Mouse (Mus musculus): ENCODE data around the gene Setd4. TPM values are rescaled to one million over a fixed set of nuclear protein-coding genes. Genes with fewer than 3 reads are reported as not detected.

Gene Setd4
- polyA plus RNA-seq, 1 experiment from 2014 or later: 6.3 TPM

DNA sequence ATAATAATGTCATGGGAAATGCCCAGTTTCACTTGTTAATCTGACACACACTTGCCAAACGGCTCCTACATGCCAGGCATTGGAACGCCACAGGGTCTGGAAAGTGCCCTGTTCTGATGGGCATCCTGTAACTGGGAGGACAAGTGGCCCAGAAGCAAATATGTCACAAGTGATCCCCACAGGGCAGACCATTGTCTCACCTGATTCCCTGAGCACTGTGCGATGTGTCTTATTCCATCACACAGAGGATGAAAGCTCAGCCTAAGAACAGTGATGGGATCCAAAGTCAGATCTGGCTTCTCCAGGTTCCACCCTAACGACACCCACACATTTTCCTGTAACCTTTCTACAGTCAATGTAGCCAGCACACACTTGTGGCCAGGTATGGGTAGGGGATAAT, 58.9 kb downstream of the Setd4 start:
- 78% methylated on average over 4 of the region's 4 CpGs for WGBS (ENCODE audit: insufficient replicate concordance)
- no peak for DNase-seq
- no peaks in the 10 kb centered on the region for H3K9me3 ChIP-seq (ENCODE audit: low read length)
- no peaks in the 10 kb centered on the region for H3K4me1 ChIP-seq (ENCODE audit: insufficient read depth)
- no peak overlapping the region for H3K4me2 ChIP-seq (ENCODE audit: low read depth, low read length)
- TF ChIP-seq EP300 (IDR thresholded peaks at IDR 0.05; ENCODE audit: low read depth): no peak
- TF ChIP-seq CTCF (IDR thresholded peaks at IDR 0.05; ENCODE audit: low read depth): no peak
- H3K4me3 ChIP-seq (ENCODE audit: low read depth, low read length): no peak overlapping the region
- ATAC-seq: no peak
- peaks cover 4% of the 10 kb centered on the region; the same call in 1 of the 2 replicates for H3K27me3 ChIP-seq (ENCODE audit: insufficient read depth, low read length)
- H3K36me3 ChIP-seq (replicated peaks; ENCODE audit: insufficient read depth, low read length): no peaks in the 10 kb centered on the region
- no peak overlapping the region for H3K9ac ChIP-seq (replicated peaks)
- H3K27ac ChIP-seq (ENCODE audit: low read depth): no peak overlapping the region

DNA sequence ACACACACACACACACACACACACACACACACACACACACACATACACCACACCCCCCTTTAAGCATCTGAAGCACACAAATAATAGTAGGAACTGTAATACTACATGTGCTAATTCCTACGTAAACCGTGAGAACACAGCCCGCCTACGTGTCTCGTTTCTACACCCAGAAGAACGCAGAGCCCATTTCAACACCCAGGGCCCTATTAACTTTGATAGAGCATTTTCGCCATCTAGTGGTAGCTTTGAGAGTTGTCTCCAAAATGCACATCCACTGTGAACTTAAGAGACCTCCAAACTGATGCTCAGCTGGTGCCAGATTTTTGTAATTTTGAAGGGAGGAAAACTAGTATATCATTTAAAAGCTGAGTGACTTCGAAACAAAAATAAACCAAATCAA, 60.2 kb downstream of the Setd4 start:
- H3K27ac ChIP-seq (ENCODE audit: low read depth): no peak overlapping the region
- no peak for ATAC-seq
- H3K36me3 ChIP-seq (replicated peaks; ENCODE audit: insufficient read depth, low read length): no peaks in the 10 kb centered on the region
- H3K4me1 ChIP-seq (ENCODE audit: insufficient read depth): no peaks in the 10 kb centered on the region
- peaks cover 4% of the 10 kb centered on the region; the same call in 1 of the 2 replicates for H3K27me3 ChIP-seq (ENCODE audit: insufficient read depth, low read length)
- H3K9me3 ChIP-seq (ENCODE audit: low read length): no peaks in the 10 kb centered on the region
- H3K9ac ChIP-seq (replicated peaks): no peak overlapping the region
- 2% methylated on average over 8 of the region's 8 CpGs for WGBS (ENCODE audit: insufficient replicate concordance)
- no peak overlapping the region for H3K4me3 ChIP-seq (ENCODE audit: low read depth, low read length)
- H3K4me2 ChIP-seq (ENCODE audit: low read depth, low read length): no peak overlapping the region
- DNase-seq: peak; percentile 49
- peak; percentile 75 for TF ChIP-seq CTCF (IDR thresholded peaks at IDR 0.05; ENCODE audit: low read depth)
- TF ChIP-seq EP300 (IDR thresholded peaks at IDR 0.05; ENCODE audit: low read depth): no peak

- WGBS (ENCODE audit: insufficient replicate concordance): 30% methylated on average over 3 of the region's 3 CpGs
- ATAC-seq (no peak), DNase-seq (no peak)
- Histone ChIP-seq H3K27me3 (ENCODE audit: insufficient read depth, low read length) (peaks cover 4% of the 10 kb centered on the region; the same call in 1 of the 2 replicates), H3K4me1 (ENCODE audit: insufficient read depth) (no peaks in the 10 kb centered on the region), H3K9ac (replicated peaks) (no peak overlapping the region), H3K36me3 (replicated peaks; ENCODE audit: insufficient read depth, low read length) (no peaks in the 10 kb centered on the region), H3K4me3 (ENCODE audit: low read depth, low read length) (no peak overlapping the region), H3K27ac (ENCODE audit: low read depth) (no peak overlapping the region), H3K9me3 (ENCODE audit: low read length) (no peaks in the 10 kb centered on the region), H3K4me2 (ENCODE audit: low read depth, low read length) (no peak overlapping the region)
- TF ChIP-seq CTCF (IDR thresholded peaks at IDR 0.05; ENCODE audit: low read depth): no peak
- no peak for TF ChIP-seq EP300 (IDR thresholded peaks at IDR 0.05; ENCODE audit: low read depth)
Measured at GRCm38 (mm10) chr16:93539891-93540290, 64.0 kb downstream of the Setd4 start.

DNA sequence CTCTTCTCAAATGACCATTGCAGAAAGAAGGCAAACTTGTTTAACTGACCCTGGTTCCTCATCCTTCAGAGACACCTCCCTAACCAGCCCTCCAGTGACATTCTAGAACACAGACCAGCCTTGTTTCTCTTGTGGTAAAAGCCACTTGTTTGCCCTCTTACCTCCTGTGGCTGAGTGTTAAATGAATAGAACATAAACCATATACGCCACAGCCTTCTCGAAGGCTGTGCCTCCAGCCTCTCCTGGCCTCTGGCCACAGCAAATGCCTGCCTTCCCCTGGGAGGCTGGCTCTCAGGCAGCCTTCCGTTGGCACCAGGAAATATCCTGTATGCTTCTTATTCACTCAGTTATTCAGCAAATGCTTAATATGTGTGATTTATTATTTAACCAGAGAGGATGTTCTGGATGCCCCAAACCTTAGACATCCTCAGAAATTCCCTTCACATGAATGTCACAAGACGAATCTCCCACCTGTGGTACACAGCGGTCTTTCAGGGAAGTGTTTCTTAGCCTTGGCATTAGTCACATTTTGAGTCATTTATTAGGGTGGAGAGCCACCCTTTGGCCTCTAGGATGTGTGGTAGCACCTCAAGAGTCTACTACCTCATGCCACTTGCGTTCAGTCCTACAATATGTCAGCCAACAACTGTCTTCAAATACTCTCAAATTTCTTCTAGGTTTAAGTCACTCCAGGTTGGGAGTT, 68.6 kb downstream of the Setd4 start:
- ATAC-seq (no peak), DNase-seq (no peak)
- 67% methylated on average over 6 of the region's 6 CpGs for WGBS (ENCODE audit: insufficient replicate concordance)

More for the DNA sequence above, 68.6 kb downstream of the Setd4 start:
- Histone ChIP-seq H3K9ac (replicated peaks) (no peak overlapping the region), H3K4me2 (ENCODE audit: low read depth, low read length) (no peak overlapping the region), H3K4me1 (ENCODE audit: insufficient read depth) (no peaks in the 10 kb centered on the region), H3K36me3 (replicated peaks; ENCODE audit: insufficient read depth, low read length) (no peaks in the 10 kb centered on the region), H3K9me3 (ENCODE audit: low read length) (no peaks in the 10 kb centered on the region), H3K4me3 (ENCODE audit: low read depth, low read length) (no peak overlapping the region), H3K27me3 (ENCODE audit: insufficient read depth, low read length) (no peaks in the 10 kb centered on the region), H3K27ac (ENCODE audit: low read depth) (no peak overlapping the region)
- TF ChIP-seq EP300 (IDR thresholded peaks at IDR 0.05; ENCODE audit: low read depth) (no peak), CTCF (IDR thresholded peaks at IDR 0.05; ENCODE audit: low read depth) (no peak)

Other genes starting within 250 kb of the Setd4 start
- 131 and 174 TPM in 2 replicates for gene Cbr1, start 1.8 kb upstream of the Setd4 start, polyA plus RNA-seq (2015; fragmentation: Nextera tagmentation; extraction: Ambion mirVana)
- not detected in 2 replicates for gene Gm5678, start 24.0 kb upstream of the Setd4 start, polyA plus RNA-seq (2015; fragmentation: Nextera tagmentation; extraction: Ambion mirVana)
- 0.75 and 0.81 TPM in 2 replicates for gene Cbr3, start 79.2 kb upstream of the Setd4 start, polyA plus RNA-seq (2015; fragmentation: Nextera tagmentation; extraction: Ambion mirVana)
- gene Dop1b, start 107.8 kb upstream of the Setd4 start, polyA plus RNA-seq (2015; fragmentation: Nextera tagmentation; extraction: Ambion mirVana): 6.2 and 6.4 TPM in 2 replicates
- gene Morc3, start 228.1 kb upstream of the Setd4 start, polyA plus RNA-seq (2015; fragmentation: Nextera tagmentation; extraction: Ambion mirVana): 11.7 and 12.3 TPM in 2 replicates

Measured in liver, postnatal 0 days (tissue).